Mouse (Mus musculus) spleen, adult 2 months (tissue): ENCODE measurements at regions not wholly inside any gene's neighbourhood (a gene's known extent, or its start where the extent isn't known, plus 50 kb on each side); places are given as distances from the start of the nearest gene placed in this dataset.

ENCODE experiments used
- CTCF ChIP-seq: fragments of 200-500 bp; IDR thresholded peaks from 2 replicates; pipeline ENCODE4 v1.5.1; 2011; ENCODE audit warnings: mild to moderate bottlenecking, inconsistent platforms; ENCODE audit not compliant: insufficient read depth, insufficient read length, insufficient replicate concordance; ENCODE audit errors: extremely low read depth
- POLR2A ChIP-seq: fragments of 200-500 bp; IDR thresholded peaks from 2 replicates; pipeline ENCODE4 v1.6.1; 2011; ENCODE audit warnings: low read depth, low read length, inconsistent platforms

- TF ChIP-seq CTCF (no peak), POLR2A (no peak)
Observed at GRCm38 (mm10) chr14:33867674-33868073, 55.7 kb upstream of the Gdf10 start.
